Mouse (Mus musculus) cortical plate, adult 2 months (tissue): ENCODE measurements around the gene Tcf15.

Source experiments
- CTCF ChIP-seq: fragments of 200-500 bp; IDR thresholded peaks from 2 replicates; pipeline ENCODE4 v1.5.1; 2011; ENCODE audit warnings: mild to moderate bottlenecking, control low read depth, low read length; ENCODE audit not compliant: insufficient read depth; ENCODE audit errors: extremely low read depth
- POLR2A ChIP-seq: fragments of 200-500 bp; IDR thresholded peaks from 2 replicates; pipeline ENCODE4 v1.6.1; 2011; ENCODE audit warnings: mild to moderate bottlenecking, low read length, control low read depth; ENCODE audit not compliant: insufficient read depth; ENCODE audit errors: extremely low read depth

GRCm38 (mm10) chr2:152150373-152150772 lies 7.0 kb downstream of the Tcf15 start:
- TF ChIP-seq POLR2A: no peak
- no peak for TF ChIP-seq CTCF
